Mouse (Mus musculus): ENCODE data around the gene Ndufs3. TPM values are rescaled to one million over a fixed set of nuclear protein-coding genes. Genes with fewer than 3 reads are reported as not detected.

Ndufs3 gene
- total RNA-seq (2015) = 156 and 172 TPM in 2 replicates
- total RNA-seq (2017) = 68.0 and 89.2 TPM in 2 replicates

GRCm38 (mm10) chr2:90904076-90904855 is at the start of gene Ndufs3, which contains the start of gene Kbtbd4:
TSS of gene Ndufs3 (minus strand) at chr2:90904827.
TSS of gene Kbtbd4 (plus strand) at chr2:90904740.
- ATAC-seq (replicated peaks; ENCODE audit: poor library complexity) = peak; percentile 97

- no peak for ATAC-seq (replicated peaks; ENCODE audit: poor library complexity)
Measured at GRCm38 (mm10) chr2:90953461-90953860, 48.8 kb upstream of the Ndufs3 start.

DNA sequence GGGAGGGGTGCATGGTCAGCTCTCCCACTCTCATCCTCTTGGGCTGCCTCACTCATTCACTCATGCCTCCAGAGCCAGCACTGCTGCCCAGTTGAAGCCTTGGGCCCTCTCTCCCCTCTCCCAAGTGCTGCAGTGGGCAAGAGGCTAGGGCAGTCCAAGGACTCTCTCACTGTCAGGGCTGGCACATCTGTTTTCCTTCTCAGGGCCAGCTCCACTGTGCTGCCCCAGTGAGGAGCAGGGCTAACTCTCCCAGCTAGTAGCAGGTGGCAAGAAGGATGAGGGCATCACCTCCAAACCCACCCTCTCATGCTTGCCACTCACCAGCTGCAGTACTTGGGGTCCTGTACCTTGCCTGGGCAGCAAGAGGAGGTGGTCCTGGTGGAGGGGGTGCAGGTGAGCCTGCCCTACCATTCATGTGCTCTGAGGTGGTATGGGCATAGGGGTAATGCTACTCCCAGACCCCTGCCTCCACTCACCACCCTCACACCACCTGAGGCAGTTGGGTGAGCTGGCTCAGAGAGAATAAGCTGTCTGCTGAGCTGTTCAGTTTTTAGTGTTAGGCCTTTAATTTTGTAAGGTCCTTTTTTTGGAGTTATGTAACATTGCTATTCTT is 46.1 kb upstream of the Ndufs3 start:
- ATAC-seq (replicated peaks; ENCODE audit: poor library complexity) = 0 out of 2 replicates have a peak, but pooled peaks have one; percentile 22

- ATAC-seq (replicated peaks; ENCODE audit: poor library complexity) = no peak
Measured at GRCm38 (mm10) chr2:90950149-90950548, 45.5 kb upstream of the Ndufs3 start.

GRCm38 (mm10) chr2:90941744-90942143 is 37.1 kb upstream of the Ndufs3 start:
- no peak for ATAC-seq (replicated peaks; ENCODE audit: poor library complexity)

- peak; percentile 85 for ATAC-seq (replicated peaks; ENCODE audit: poor library complexity)
Measured at GRCm38 (mm10) chr2:90940233-90941229, 35.9 kb upstream of the Ndufs3 start, which contains the start of gene Celf1. TSS of gene Celf1 (plus strand) at chr2:90940382.

- peak; percentile 56 for ATAC-seq (replicated peaks; ENCODE audit: poor library complexity)
Measured at GRCm38 (mm10) chr2:90939750-90940149, 35.1 kb upstream of the Ndufs3 start.

DNA sequence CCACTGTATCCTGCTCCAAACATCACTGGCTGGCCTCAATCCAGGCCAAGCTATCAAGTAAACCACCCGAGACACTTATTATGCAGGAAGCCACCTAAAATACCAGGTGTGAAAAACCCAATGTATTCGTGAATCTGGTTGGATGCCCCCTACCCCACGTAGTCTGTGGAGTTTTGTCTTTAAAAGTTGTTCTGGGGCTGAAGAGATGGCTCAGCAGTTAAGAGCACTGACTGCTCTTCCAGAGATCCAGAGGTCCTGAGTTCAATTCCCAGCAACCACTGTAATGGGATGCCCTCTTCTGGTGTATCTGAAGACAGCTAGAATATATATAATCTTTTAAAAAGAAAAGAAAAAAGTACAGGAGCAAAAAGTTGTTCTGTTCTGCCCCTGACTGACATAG is 33.7 kb upstream of the Ndufs3 start:
- no peak for ATAC-seq (replicated peaks; ENCODE audit: poor library complexity)

GRCm38 (mm10) chr2:90932273-90932672 is 27.6 kb upstream of the Ndufs3 start:
- no peak for ATAC-seq (replicated peaks; ENCODE audit: poor library complexity)

DNA sequence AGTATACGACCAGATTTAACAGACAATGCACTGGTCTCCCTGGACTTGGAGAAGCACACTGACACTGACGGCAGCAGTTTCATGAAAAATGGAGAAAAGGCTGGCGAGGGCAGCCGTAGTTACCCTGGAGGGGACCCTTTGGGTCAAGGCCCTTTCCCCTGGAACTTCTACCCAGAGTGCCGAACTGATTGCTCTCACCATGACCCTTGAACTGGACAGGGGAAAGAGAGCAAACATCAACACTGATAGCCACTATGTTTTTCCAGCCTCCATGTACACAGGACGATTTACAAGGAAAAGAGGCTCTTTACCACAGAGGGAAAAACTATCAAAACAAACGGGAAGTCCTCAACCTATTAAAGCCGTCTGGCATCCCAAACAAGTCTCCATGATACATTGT is 27.2 kb upstream of the Ndufs3 start:
- ATAC-seq (replicated peaks; ENCODE audit: poor library complexity) = no peak

- ATAC-seq (replicated peaks; ENCODE audit: poor library complexity) = no peak
Measured at GRCm38 (mm10) chr2:90928566-90928965, 23.9 kb upstream of the Ndufs3 start.

- ATAC-seq (replicated peaks; ENCODE audit: poor library complexity) = no peak
Measured at GRCm38 (mm10) chr2:90922636-90923035, 18.0 kb upstream of the Ndufs3 start.

DNA sequence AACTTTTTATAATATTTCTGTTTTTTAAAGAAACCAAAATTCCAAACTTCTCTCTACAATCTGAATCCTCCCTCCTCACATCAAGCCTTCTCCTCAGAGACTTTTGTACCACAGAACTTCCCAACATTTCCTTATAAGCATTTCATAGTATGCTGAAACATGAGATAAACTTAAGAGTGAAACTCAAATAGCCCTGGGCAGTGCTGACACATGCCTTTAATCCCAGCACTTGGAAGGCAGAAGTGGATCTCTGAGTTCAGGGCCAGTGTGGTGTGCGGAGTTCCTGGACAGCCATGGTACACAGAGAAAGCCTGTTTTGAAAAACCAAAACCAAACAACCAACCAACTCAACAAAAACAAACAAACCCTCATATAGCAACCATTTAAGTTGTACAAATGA is 16.6 kb upstream of the Ndufs3 start:
- ATAC-seq (replicated peaks; ENCODE audit: poor library complexity) = no peak

GRCm38 (mm10) chr2:90917999-90918698 is 13.5 kb upstream of the Ndufs3 start:
- peak; percentile 47 for ATAC-seq (replicated peaks; ENCODE audit: poor library complexity)

- ATAC-seq (replicated peaks; ENCODE audit: poor library complexity) = peak; percentile 75
Measured at GRCm38 (mm10) chr2:90917233-90917998, 12.8 kb upstream of the Ndufs3 start.

DNA sequence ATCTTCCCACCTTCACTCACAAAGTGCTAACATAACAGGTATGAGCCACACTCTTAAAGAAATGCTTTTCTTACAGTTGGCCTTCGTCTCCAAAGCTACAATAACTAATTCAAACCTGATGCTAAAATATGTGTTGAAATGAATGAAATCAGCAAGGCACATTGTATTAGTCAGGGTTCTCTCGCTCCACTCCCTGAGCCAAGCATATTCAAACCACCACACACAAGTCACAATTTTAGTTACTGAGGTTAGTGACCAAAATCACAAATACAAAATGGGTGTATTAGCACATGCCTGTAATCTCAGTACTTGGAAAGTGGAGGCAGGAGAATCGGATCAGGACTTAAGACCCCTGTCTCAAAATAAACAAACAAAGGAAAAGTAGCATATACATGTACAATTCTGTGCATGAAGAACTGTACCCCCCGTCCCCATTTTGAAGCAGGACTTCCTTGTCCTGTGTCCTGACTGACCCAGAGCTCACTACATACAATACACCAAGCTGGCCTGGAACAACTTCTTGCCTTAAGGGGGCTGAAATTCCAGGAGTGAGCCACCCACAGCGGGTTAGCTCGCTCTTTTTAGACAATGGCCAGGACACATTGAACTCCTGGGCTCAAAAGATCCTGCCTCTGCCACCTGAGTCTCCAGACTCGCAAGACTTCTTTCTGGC is 12.1 kb upstream of the Ndufs3 start:
- 0 out of 2 replicates have a peak, but pooled peaks have one; percentile 17 for ATAC-seq (replicated peaks; ENCODE audit: poor library complexity)

- no peak for ATAC-seq (replicated peaks; ENCODE audit: poor library complexity)
Measured at GRCm38 (mm10) chr2:90915516-90915915, 10.9 kb upstream of the Ndufs3 start.

DNA sequence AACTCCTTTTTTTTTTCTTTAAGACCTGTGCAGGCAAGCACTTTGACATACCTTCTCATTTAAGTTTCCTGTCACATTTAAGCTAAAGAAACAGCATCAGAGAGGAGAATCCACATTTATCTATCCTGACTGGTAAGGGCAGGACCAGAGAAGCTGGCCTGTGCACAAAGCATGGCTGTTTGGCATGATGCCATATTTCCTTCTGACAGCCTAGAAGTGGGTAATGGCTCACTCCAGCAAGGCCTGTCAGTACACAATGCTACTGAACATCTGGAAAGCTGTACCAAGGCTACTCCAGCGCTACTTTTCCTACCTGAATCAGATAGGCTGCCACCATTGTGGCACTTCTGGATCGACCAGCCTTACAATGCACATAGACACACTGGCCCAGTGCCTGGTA is 9.0 kb upstream of the Ndufs3 start:
- no peak for ATAC-seq (replicated peaks; ENCODE audit: poor library complexity)

GRCm38 (mm10) chr2:90911668-90912067 is 7.0 kb upstream of the Ndufs3 start:
- ATAC-seq (replicated peaks; ENCODE audit: poor library complexity) = no peak
